Mouse (Mus musculus) frontal cortex, postnatal 14 days (tissue): ENCODE measurements around the gene Cntn4.

Experiments used
- DNase-seq, 2 experiments: peaks; one replicate each; pipeline ENCODE4 v3.0.0; 2022; ENCODE audit warnings: low spot score in 2 of 2

Gene Cntn4

GRCm38 (mm10) chr6:106078071-106078603, 400.7 kb downstream of the Cntn4 start:
- DNase-seq: no peak

- DNase-seq: no peak
These were observed 401.2 kb downstream of the Cntn4 start for GRCm38 (mm10) chr6:106078629-106079028.

GRCm38 (mm10) chr6:106097856-106098255, 420.4 kb downstream of the Cntn4 start:
- DNase-seq: no peak

GRCm38 (mm10) chr6:106118523-106119081, 441.1 kb downstream of the Cntn4 start:
- DNase-seq: peak; percentile 15 to 51

- no peak for DNase-seq
These were observed 476.1 kb downstream of the Cntn4 start for GRCm38 (mm10) chr6:106153530-106153929.

GRCm38 (mm10) chr6:106155362-106155761, 477.9 kb downstream of the Cntn4 start:
- DNase-seq: no peak

- DNase-seq: no peak
These were observed 500.1 kb downstream of the Cntn4 start for GRCm38 (mm10) chr6:106177546-106177945.

- DNase-seq: no peak
These were observed 504.1 kb downstream of the Cntn4 start for GRCm38 (mm10) chr6:106181596-106181995.

GRCm38 (mm10) chr6:106200974-106201373, 523.5 kb downstream of the Cntn4 start:
- DNase-seq: no peak

GRCm38 (mm10) chr6:106207401-106207800, 529.9 kb downstream of the Cntn4 start:
- no peak for DNase-seq

- peak in 1 of 2 experiments; percentile 13 for DNase-seq
These were observed 535.6 kb downstream of the Cntn4 start for GRCm38 (mm10) chr6:106213071-106213470.

- DNase-seq: no peak
These were observed 559.8 kb downstream of the Cntn4 start for GRCm38 (mm10) chr6:106237046-106237948.

GRCm38 (mm10) chr6:106241553-106241952, 564.1 kb downstream of the Cntn4 start:
- no peak for DNase-seq

GRCm38 (mm10) chr6:106263396-106263795, 585.9 kb downstream of the Cntn4 start:
- DNase-seq: no peak

GRCm38 (mm10) chr6:106265487-106265886, 588.0 kb downstream of the Cntn4 start:
- no peak for DNase-seq

GRCm38 (mm10) chr6:106266304-106266703, 588.8 kb downstream of the Cntn4 start:
- no peak for DNase-seq

- DNase-seq: no peak
These were observed 591.3 kb downstream of the Cntn4 start for GRCm38 (mm10) chr6:106268723-106269122.

- no peak for DNase-seq
These were observed 599.7 kb downstream of the Cntn4 start for GRCm38 (mm10) chr6:106277139-106277538.

GRCm38 (mm10) chr6:106281621-106282020, 604.2 kb downstream of the Cntn4 start:
- DNase-seq: peak in 1 of 2 experiments; percentile 7

GRCm38 (mm10) chr6:106283815-106284214, 606.4 kb downstream of the Cntn4 start:
- no peak for DNase-seq

- DNase-seq: no peak
These were observed 622.0 kb downstream of the Cntn4 start for GRCm38 (mm10) chr6:106299451-106299850.

- no peak for DNase-seq
These were observed 622.7 kb downstream of the Cntn4 start for GRCm38 (mm10) chr6:106300179-106300578.

- no peak for DNase-seq
These were observed 625.0 kb downstream of the Cntn4 start for GRCm38 (mm10) chr6:106302435-106302834.
